Mouse (Mus musculus) hindbrain, embryonic 16.5 days (tissue): ENCODE results near the gene Cd300ld2. TPM values are rescaled to one million over a fixed set of nuclear protein-coding genes. Genes with fewer than 3 reads are reported as not detected.
"Not testable (repeated sequence)": the region's sequence is repeated elsewhere in the genome, so short reads cannot be mapped to it uniquely, and the experiment has no call there.

Experiments used
- ATAC-seq: fragments of 200-750 bp; cut with Nextera tagmentation; 2 replicates; pipeline ENCODE4 v1.8.0; 2017; ENCODE audit warnings: moderate TSS enrichment, moderate library complexity
- H3K27ac ChIP-seq: fragments of 300-500 bp; sonication (generic); 2 replicates; pipeline ENCODE4 v1.5.1; 2014; ENCODE audit warnings: low read depth, mild to moderate bottlenecking, control low read depth, low read length, moderate library complexity
- H3K27me3 ChIP-seq: fragments of 300-500 bp; sonication (generic); replicated peaks from 2 replicates; pipeline ENCODE4 v1.6.1; 2014; ENCODE audit warnings: low read length; ENCODE audit not compliant: control insufficient read depth, insufficient read depth
- H3K36me3 ChIP-seq: fragments of 300-500 bp; sonication (generic); 2 replicates; pipeline ENCODE4 v1.6.1; 2014; ENCODE audit warnings: mild to moderate bottlenecking, low read length, moderate library complexity, mixed read lengths; ENCODE audit not compliant: control insufficient read depth, insufficient read depth
- H3K4me1 ChIP-seq: fragments of 300-500 bp; sonication (generic); 2 replicates; pipeline ENCODE4 v1.6.1; 2014; ENCODE audit warnings: low read depth, low read length; ENCODE audit not compliant: control insufficient read depth, insufficient read depth
- H3K4me2 ChIP-seq: fragments of 300-500 bp; sonication (generic); 2 replicates; pipeline ENCODE4 v1.6.1; 2014; ENCODE audit warnings: mild to moderate bottlenecking, low read length, control low read depth, moderate library complexity
- H3K4me3 ChIP-seq: fragments of 300-500 bp; sonication (generic); 2 replicates; pipeline ENCODE4 v1.5.1; 2014; ENCODE audit warnings: mild to moderate bottlenecking, low read length, control low read depth, moderate library complexity
- H3K9ac ChIP-seq: fragments of 300-500 bp; sonication (generic); 2 replicates; pipeline ENCODE4 v1.6.1; 2014; ENCODE audit warnings: low read depth, mild to moderate bottlenecking, control low read depth, low read length, moderate library complexity
- H3K9me3 ChIP-seq: fragments of 300-500 bp; sonication (generic); 2 replicates; pipeline ENCODE4 v1.6.1; 2014; ENCODE audit warnings: mild to moderate bottlenecking, low read length, moderate library complexity; ENCODE audit not compliant: control insufficient read depth
- WGBS: fragments of 180-500 bp; shearing (Covaris S2); extraction: QIAGEN DNeasy Blood & Tissue Kit; methylation state at CpG from one replicate; pipeline ENCODE4 v1.1.7; 2014; 5-methylcytosine and 5-hydroxymethylcytosine counted together
- polyA plus RNA-seq: library from polyadenylated mRNA; unstranded; fragments of >200 nt; fragmentation: Nextera tagmentation; extraction: Ambion mirVana; gene quantifications from 2 replicates; pipeline ENCODE4 v1.2.1, GENCODE M21; 2015

Cd300ld2 gene
- polyA plus RNA-seq, 1 experiment from 2014 or later = not detected

GRCm38 (mm10) chr11:115037669-115038068 is 21.7 kb upstream of the Cd300ld2 start, which contains the start of gene Cd300ld5:
TSS of gene Cd300ld5 (minus strand) at chr11:115037769.
- H3K4me2 ChIP-seq, H3K27ac ChIP-seq, H3K9ac ChIP-seq, H3K36me3 ChIP-seq, ATAC-seq, H3K9me3 ChIP-seq, H3K27me3 ChIP-seq, H3K4me1 ChIP-seq, H3K4me3 ChIP-seq: not testable (repeated sequence)
- WGBS = no CpG with 5 or more reads among the region's 6 CpGs

GRCm38 (mm10) chr11:115026912-115027311 is 10.9 kb upstream of the Cd300ld2 start, which contains the start of gene Cd300ld4:
TSS of gene Cd300ld4 (minus strand) at chr11:115027012.
- H3K9ac ChIP-seq, H3K27ac ChIP-seq, H3K4me2 ChIP-seq, H3K36me3 ChIP-seq, ATAC-seq, H3K9me3 ChIP-seq, H3K27me3 ChIP-seq, H3K4me1 ChIP-seq, H3K4me3 ChIP-seq: not testable (repeated sequence)
- WGBS = no CpG with 5 or more reads among the region's 6 CpGs

- Histone ChIP-seq H3K4me1 (no peaks in the 10 kb centered on the region), H3K4me3 (no peak overlapping the region), H3K36me3 (no peaks in the 10 kb centered on the region), H3K27me3 (no peaks in the 10 kb centered on the region), H3K27ac (no peak overlapping the region), H3K9ac (no peak overlapping the region), H3K9me3 (no peaks in the 10 kb centered on the region), H3K4me2 (no peak overlapping the region)
- no peak for ATAC-seq
- 85% methylated on average over 5 of the region's 5 CpGs for WGBS
Observed at GRCm38 (mm10) chr11:115004070-115004469, 11.9 kb downstream of the Cd300ld2 start.

- no peaks in the 10 kb centered on the region for H3K9me3 ChIP-seq
- no peak within 1 kb of the TSS for H3K27ac ChIP-seq
- H3K9ac ChIP-seq = no peak within 1 kb of the TSS
- H3K36me3 ChIP-seq = no peaks in the 10 kb centered on the region
- H3K27me3 ChIP-seq = no peaks in the 10 kb centered on the region
- H3K4me1 ChIP-seq = no peaks in the 10 kb centered on the region
- H3K4me2 ChIP-seq = no peak within 1 kb of the TSS
- WGBS = 84% methylated on average over 7 of the region's 7 CpGs
- no peak within 1 kb of the TSS for H3K4me3 ChIP-seq
- ATAC-seq = no peak
Observed at GRCm38 (mm10) chr11:115001474-115002040, 14.4 kb downstream of the Cd300ld2 start, which contains the start of gene Cd300c2. TSS of gene Cd300c2 (minus strand) at chr11:115001880.

GRCm38 (mm10) chr11:114989793-114990192 is 26.2 kb downstream of the Cd300ld2 start, which contains the start of gene Cd300ld:
TSS of gene Cd300ld (minus strand) at chr11:114989922.
- H3K4me3 ChIP-seq = no peak within 1 kb of the TSS
- H3K27me3 ChIP-seq = no peaks in the 10 kb centered on the region
- WGBS = 82% methylated on average over 4 of the region's 4 CpGs
- H3K4me1 ChIP-seq = no peaks in the 10 kb centered on the region
- H3K36me3 ChIP-seq = no peaks in the 10 kb centered on the region
- no peak for ATAC-seq
- no peak within 1 kb of the TSS for H3K4me2 ChIP-seq
- H3K9me3 ChIP-seq = no peaks in the 10 kb centered on the region
- no peak within 1 kb of the TSS for H3K27ac ChIP-seq
- H3K9ac ChIP-seq = no peak within 1 kb of the TSS

GRCm38 (mm10) chr11:114981866-114982265 is 34.1 kb downstream of the Cd300ld2 start:
- H3K9me3 ChIP-seq = peaks cover 4% of the 10 kb centered on the region
- no peaks in the 10 kb centered on the region for H3K4me1 ChIP-seq
- 84% methylated on average over 4 of the region's 4 CpGs for WGBS
- H3K4me3 ChIP-seq = no peak overlapping the region
- no peak overlapping the region for H3K4me2 ChIP-seq
- H3K9ac ChIP-seq = no peak overlapping the region
- H3K36me3 ChIP-seq = no peaks in the 10 kb centered on the region
- ATAC-seq = no peak
- H3K27ac ChIP-seq = no peak overlapping the region
- H3K27me3 ChIP-seq = no peaks in the 10 kb centered on the region

GRCm38 (mm10) chr11:114972726-114973125 is 43.3 kb downstream of the Cd300ld2 start:
- no peak overlapping the region for H3K4me3 ChIP-seq
- peaks cover 7% of the 10 kb centered on the region for H3K9me3 ChIP-seq
- ATAC-seq = no peak
- H3K4me1 ChIP-seq = no peaks in the 10 kb centered on the region
- no peak overlapping the region for H3K4me2 ChIP-seq
- no peaks in the 10 kb centered on the region for H3K36me3 ChIP-seq
- H3K27me3 ChIP-seq = no peaks in the 10 kb centered on the region
- H3K27ac ChIP-seq = no peak overlapping the region
- WGBS = 80% methylated on average over 10 of the region's 10 CpGs
- no peak overlapping the region for H3K9ac ChIP-seq

- Histone ChIP-seq H3K4me3 (no peak within 1 kb of the TSS), H3K9ac (no peak within 1 kb of the TSS), H3K4me1 (no peaks in the 10 kb centered on the region), H3K36me3 (no peaks in the 10 kb centered on the region), H3K4me2 (no peak within 1 kb of the TSS), H3K9me3 (peaks cover 3% of the 10 kb centered on the region; the same call in 1 of the 2 replicates), H3K27me3 (no peaks in the 10 kb centered on the region), H3K27ac (no peak within 1 kb of the TSS)
- no peak for ATAC-seq
- 91% methylated on average over 9 of the region's 9 CpGs for WGBS
Observed at GRCm38 (mm10) chr11:114968752-114969207, 47.2 kb downstream of the Cd300ld2 start, which contains the start of gene Cd300c. TSS of gene Cd300c (minus strand) at chr11:114969157.

GRCm38 (mm10) chr11:114965182-114965828 is 50.7 kb downstream of the Cd300ld2 start:
- Histone ChIP-seq H3K4me3 (no peak overlapping the region), H3K27me3 (no peaks in the 10 kb centered on the region), H3K4me2 (no peak overlapping the region), H3K27ac (no peak overlapping the region), H3K36me3 (no peaks in the 10 kb centered on the region), H3K9ac (no peak overlapping the region), H3K4me1 (no peaks in the 10 kb centered on the region), H3K9me3 (no peaks in the 10 kb centered on the region)
- 51% methylated on average over 3 of the region's 3 CpGs for WGBS
- ATAC-seq = no peak
